Mouse (Mus musculus) liver, embryonic 15.5 days (tissue): ENCODE data around the gene Hist1h3a. TPM values are rescaled to one million over a fixed set of nuclear protein-coding genes. Genes with fewer than 3 reads are reported as not detected.

Experiments used
- ATAC-seq: fragments of 200-750 bp; cut with Nextera tagmentation; 2 replicates; pipeline ENCODE4 v1.8.0; 2017; ENCODE audit warnings: moderate number of reproducible peaks, mild to moderate bottlenecking, moderate library complexity; ENCODE audit not compliant: insufficient read depth
- H3K27ac ChIP-seq: fragments of 300-500 bp; sonication (generic); replicated peaks from 2 replicates; pipeline ENCODE4 v1.5.1; 2015; ENCODE audit warnings: mild to moderate bottlenecking, inconsistent platforms
- H3K27me3 ChIP-seq: fragments of 300-500 bp; sonication (generic); 2 replicates; pipeline ENCODE4 v1.6.1; 2015; ENCODE audit warnings: mild to moderate bottlenecking, inconsistent platforms
- H3K36me3 ChIP-seq: fragments of 300-500 bp; sonication (generic); replicated peaks from 2 replicates; pipeline ENCODE4 v1.6.1; 2015; ENCODE audit warnings: moderate library complexity, mild to moderate bottlenecking, inconsistent platforms
- H3K4me1 ChIP-seq: fragments of 300-500 bp; sonication (generic); replicated peaks from 2 replicates; pipeline ENCODE4 v1.6.1; 2015; ENCODE audit warnings: inconsistent platforms
- H3K4me2 ChIP-seq: fragments of 300-500 bp; sonication (generic); 2 replicates; pipeline ENCODE4 v1.6.1; 2015; ENCODE audit warnings: moderate library complexity, mild to moderate bottlenecking, inconsistent platforms
- H3K4me3 ChIP-seq: fragments of 300-500 bp; sonication (generic); replicated peaks from 2 replicates; pipeline ENCODE4 v1.5.1; 2015; ENCODE audit warnings: mild to moderate bottlenecking, inconsistent platforms
- H3K9ac ChIP-seq: fragments of 300-500 bp; sonication (generic); 2 replicates; pipeline ENCODE4 v1.6.1; 2015; ENCODE audit warnings: moderate library complexity, mild to moderate bottlenecking, inconsistent platforms
- H3K9me3 ChIP-seq: fragments of 300-500 bp; sonication (generic); replicated peaks from 2 replicates; pipeline ENCODE4 v1.6.1; 2016; ENCODE audit warnings: inconsistent platforms
- WGBS: fragments of 180-500 bp; shearing (Covaris S2); methylation state at CpG from one replicate; pipeline ENCODE4 v1.1.7; 2015; ENCODE audit warnings: mixed read lengths; ENCODE audit not compliant: insufficient replicate concordance; 5-methylcytosine and 5-hydroxymethylcytosine counted together
- polyA plus RNA-seq: library from polyadenylated mRNA; unstranded; fragments of >200 nt; fragmentation: Nextera tagmentation; extraction: Ambion mirVana; gene quantifications from 2 replicates; pipeline ENCODE4 v1.2.1, GENCODE M21; 2015

Gene Hist1h3a
- polyA plus RNA-seq, 1 experiment from 2014 or later: 6.4 TPM

GRCm38 (mm10) chr13:23739922-23740252 is 22.3 kb downstream of the Hist1h3a start:
- peaks cover 39% of the 10 kb centered on the region for H3K4me1 ChIP-seq
- H3K27ac ChIP-seq: peak overlapping the region; percentile 100
- peak overlapping the region; percentile 87 for H3K9ac ChIP-seq
- under 1% methylated on average over 14 of the region's 14 CpGs for WGBS
- no peak for ATAC-seq
- no peaks in the 10 kb centered on the region for H3K9me3 ChIP-seq
- H3K4me3 ChIP-seq: peak overlapping the region; percentile 60
- no peaks in the 10 kb centered on the region for H3K36me3 ChIP-seq
- peak overlapping the region; percentile 81 for H3K4me2 ChIP-seq
- no peaks in the 10 kb centered on the region for H3K27me3 ChIP-seq

GRCm38 (mm10) chr13:23739069-23739921 is 22.9 kb downstream of the Hist1h3a start:
- under 1% methylated on average over 39 of the region's 39 CpGs for WGBS
- ATAC-seq: peak; percentile 81
- H3K4me2 ChIP-seq: peak overlapping the region; percentile 81
- peak overlapping the region; percentile 100 for H3K27ac ChIP-seq
- no peaks in the 10 kb centered on the region for H3K27me3 ChIP-seq
- peak overlapping the region; percentile 87 for H3K9ac ChIP-seq
- no peaks in the 10 kb centered on the region for H3K36me3 ChIP-seq
- peaks cover 35% of the 10 kb centered on the region for H3K4me1 ChIP-seq
- peak overlapping the region; percentile 60 for H3K4me3 ChIP-seq
- no peaks in the 10 kb centered on the region for H3K9me3 ChIP-seq

- Histone ChIP-seq H3K27ac (peak within 1 kb of the TSS; percentile 100), H3K36me3 (no peaks in the 10 kb centered on the region), H3K4me2 (peak within 1 kb of the TSS; percentile 81), H3K9ac (peak within 1 kb of the TSS; percentile 87), H3K27me3 (no peaks in the 10 kb centered on the region), H3K9me3 (no peaks in the 10 kb centered on the region), H3K4me3 (peak within 1 kb of the TSS; percentile 60), H3K4me1 (peaks cover 34% of the 10 kb centered on the region)
- WGBS: 1% methylated on average over 38 of the region's 38 CpGs
- ATAC-seq: peak; percentile 77
Measured at GRCm38 (mm10) chr13:23738677-23739068, 23.5 kb downstream of the Hist1h3a start, which contains the start of gene Hist1h1c. Gene Hist1h1c, plus strand, starts transcription at chr13:23738808.

GRCm38 (mm10) chr13:23738041-23738440 is 24.1 kb downstream of the Hist1h3a start:
- Histone ChIP-seq H3K36me3 (no peaks in the 10 kb centered on the region), H3K4me1 (peaks cover 30% of the 10 kb centered on the region), H3K4me2 (peak overlapping the region; percentile 81), H3K9me3 (no peaks in the 10 kb centered on the region), H3K27me3 (no peaks in the 10 kb centered on the region), H3K27ac (peak overlapping the region; percentile 100), H3K9ac (peak overlapping the region; percentile 87; the same call in 1 of the 2 replicates), H3K4me3 (peak overlapping the region; percentile 60)
- no peak for ATAC-seq
- 19% methylated on average over 4 of the region's 4 CpGs for WGBS

- H3K4me2 ChIP-seq: no peak overlapping the region
- H3K9me3 ChIP-seq: no peaks in the 10 kb centered on the region
- no peaks in the 10 kb centered on the region for H3K27me3 ChIP-seq
- WGBS: 84% methylated on average over 5 of the region's 5 CpGs
- H3K9ac ChIP-seq: no peak overlapping the region
- no peak for ATAC-seq
- H3K27ac ChIP-seq: peak overlapping the region; percentile 48; the same call in 1 of the 2 replicates
- H3K4me1 ChIP-seq: peaks cover 23% of the 10 kb centered on the region
- no peaks in the 10 kb centered on the region for H3K36me3 ChIP-seq
- no peak overlapping the region for H3K4me3 ChIP-seq
Measured at GRCm38 (mm10) chr13:23737091-23737490, 25.1 kb downstream of the Hist1h3a start.

- Histone ChIP-seq H3K36me3 (no peaks in the 10 kb centered on the region), H3K9ac (no peak overlapping the region), H3K27ac (no peak overlapping the region), H3K9me3 (no peaks in the 10 kb centered on the region), H3K4me3 (no peak overlapping the region), H3K27me3 (no peaks in the 10 kb centered on the region), H3K4me1 (peaks cover 30% of the 10 kb centered on the region), H3K4me2 (no peak overlapping the region)
- 22% methylated on average over 8 of the region's 8 CpGs for WGBS
- ATAC-seq: no peak
Measured at GRCm38 (mm10) chr13:23732156-23732804, 29.9 kb downstream of the Hist1h3a start.

- H3K27me3 ChIP-seq: no peaks in the 10 kb centered on the region
- peak; percentile 66 for ATAC-seq
Measured at GRCm38 (mm10) chr13:23730479-23730878, 31.7 kb downstream of the Hist1h3a start.

GRCm38 (mm10) chr13:23729706-23730105 is 32.5 kb downstream of the Hist1h3a start:
- no peaks in the 10 kb centered on the region for H3K9me3 ChIP-seq
- H3K4me2 ChIP-seq: no peak overlapping the region
- no peaks in the 10 kb centered on the region for H3K36me3 ChIP-seq
- ATAC-seq: no peak
- no peak overlapping the region for H3K9ac ChIP-seq
- H3K27me3 ChIP-seq: no peaks in the 10 kb centered on the region
- peaks cover 47% of the 10 kb centered on the region for H3K4me1 ChIP-seq
- 77% methylated on average over 5 of the region's 5 CpGs for WGBS
- H3K4me3 ChIP-seq: no peak overlapping the region
- H3K27ac ChIP-seq: peak overlapping the region; percentile 53; the same call in 1 of the 2 replicates

More at GRCm38 (mm10) chr13:23730479-23730878, 31.7 kb downstream of the Hist1h3a start:
- H3K4me2 ChIP-seq: peak overlapping the region; percentile 29
- H3K36me3 ChIP-seq: no peaks in the 10 kb centered on the region
- H3K27ac ChIP-seq: 0 out of 2 replicates have a peak overlapping the region, but pooled peaks have one; percentile 51
- WGBS: 46% methylated on average over 8 of the region's 8 CpGs
- no peaks in the 10 kb centered on the region for H3K9me3 ChIP-seq
- peaks cover 41% of the 10 kb centered on the region for H3K4me1 ChIP-seq
- H3K4me3 ChIP-seq: no peak overlapping the region
- H3K9ac ChIP-seq: peak overlapping the region; percentile 18; the same call in 1 of the 2 replicates

- Histone ChIP-seq H3K27me3 (no peaks in the 10 kb centered on the region), H3K4me3 (no peak overlapping the region), H3K4me1 (peaks cover 53% of the 10 kb centered on the region), H3K27ac (peak overlapping the region; percentile 53), H3K9ac (no peak overlapping the region), H3K36me3 (no peaks in the 10 kb centered on the region), H3K9me3 (no peaks in the 10 kb centered on the region), H3K4me2 (no peak overlapping the region)
- ATAC-seq: no peak
- 44% methylated on average over 9 of the region's 9 CpGs for WGBS
Measured at GRCm38 (mm10) chr13:23729192-23729525, 33.0 kb downstream of the Hist1h3a start.

- 48% methylated on average over 18 of the region's 18 CpGs for WGBS
- Histone ChIP-seq H3K27me3 (no peaks in the 10 kb centered on the region), H3K4me2 (peak overlapping the region; percentile 32), H3K27ac (peak overlapping the region; percentile 53), H3K9me3 (no peaks in the 10 kb centered on the region), H3K36me3 (no peaks in the 10 kb centered on the region), H3K4me3 (no peak overlapping the region), H3K9ac (no peak overlapping the region), H3K4me1 (peaks cover 58% of the 10 kb centered on the region)
- no peak for ATAC-seq
Measured at GRCm38 (mm10) chr13:23728472-23729191, 33.6 kb downstream of the Hist1h3a start.

- H3K27ac ChIP-seq: no peak overlapping the region
- H3K9ac ChIP-seq: no peak overlapping the region
- H3K4me3 ChIP-seq: no peak overlapping the region
- WGBS: 33% methylated on average over 1 of the region's 1 CpGs
- H3K4me1 ChIP-seq: peaks cover 60% of the 10 kb centered on the region
- no peaks in the 10 kb centered on the region for H3K27me3 ChIP-seq
- no peaks in the 10 kb centered on the region for H3K9me3 ChIP-seq
- H3K36me3 ChIP-seq: no peaks in the 10 kb centered on the region
- no peak overlapping the region for H3K4me2 ChIP-seq
- ATAC-seq: no peak
Measured at GRCm38 (mm10) chr13:23725213-23725612, 37.0 kb downstream of the Hist1h3a start.
